Mouse (Mus musculus) heart, adult 8-10 months (tissue): ENCODE measurements around the gene Olfr963. TPM values are rescaled to one million over a fixed set of nuclear protein-coding genes. Genes with fewer than 3 reads are reported as not detected.
"Not testable (repeated sequence)": the region's sequence is repeated elsewhere in the genome, so short reads cannot be mapped to it uniquely, and the experiment has no call there.

Experiments
- DNase-seq: peaks from one replicate; pipeline ENCODE4 v3.0.0; 2022; ENCODE audit warnings: low spot score
- total RNA-seq, 4 experiments: library from RNA; stranded (reverse); gene quantifications; 2 replicates each; pipeline ENCODE4 v1.2.4; 2022

The Olfr963 gene
- not detected for total RNA-seq

DNA sequence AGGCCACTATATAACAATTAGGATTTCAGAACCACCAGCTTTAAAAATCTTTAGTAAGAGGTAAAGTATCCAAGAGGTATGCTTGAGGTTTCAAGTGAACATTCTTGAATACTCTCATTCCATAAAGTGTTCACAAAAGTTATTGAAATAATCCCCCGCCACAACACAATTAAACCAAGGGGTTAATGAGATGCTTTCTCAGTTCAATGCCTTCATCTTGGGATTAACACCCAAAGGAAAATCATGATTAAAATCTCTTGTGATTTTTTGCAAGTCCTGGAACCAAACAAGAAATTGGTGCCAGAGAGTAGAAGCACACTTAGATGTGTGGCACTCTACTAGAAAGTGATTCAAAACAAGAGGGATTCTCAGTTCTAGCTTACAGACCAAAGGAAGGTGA is at the start of gene Olfr963:
Gene Olfr963 (plus strand): TSS at position 301 of the 400 bp plus-strand sequence.
- no peak for DNase-seq

DNA sequence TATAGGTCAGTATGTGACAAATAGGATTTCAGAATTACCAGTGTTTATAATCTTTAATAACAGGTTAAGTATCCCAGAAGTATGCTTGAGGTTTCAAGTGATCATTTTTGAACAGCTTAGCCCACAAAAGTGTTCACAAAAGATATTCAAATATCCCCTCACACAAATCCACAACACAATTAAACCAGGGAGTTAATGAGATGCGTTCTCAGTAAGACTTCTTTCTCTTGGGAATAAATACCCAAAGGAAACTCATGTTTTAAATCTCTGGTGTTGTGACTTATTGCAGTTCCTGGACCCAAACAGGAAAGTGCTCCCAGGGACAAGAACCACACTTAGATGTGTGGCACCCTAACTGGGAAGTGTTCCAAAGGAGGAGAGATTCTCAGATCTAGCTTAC is 45.9 kb upstream of the Olfr963 start, which contains the start of gene Olfr960:
Gene Olfr960 (plus strand): TSS at position 301 of the 400 bp plus-strand sequence.
- DNase-seq: no peak

DNA sequence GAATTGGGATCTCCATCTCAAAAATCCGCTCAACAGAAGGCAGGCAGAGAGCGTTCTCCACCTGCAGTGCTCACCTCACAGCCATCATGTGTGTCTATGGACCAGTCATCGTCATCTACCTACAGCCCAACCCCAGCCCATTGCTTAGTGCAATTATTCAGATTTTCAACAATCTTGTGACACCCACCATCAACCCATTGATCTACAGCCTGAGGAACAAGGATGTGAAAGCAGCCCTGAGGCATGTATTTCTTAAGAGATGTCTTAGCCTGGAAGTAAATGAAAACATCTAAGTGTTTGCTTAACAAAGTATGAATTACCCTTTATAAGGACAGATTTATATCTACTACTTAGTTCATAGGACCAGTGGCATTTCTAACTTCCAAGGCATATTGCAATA is 43.2 kb upstream of the Olfr963 start:
- DNase-seq: no peak

DNA sequence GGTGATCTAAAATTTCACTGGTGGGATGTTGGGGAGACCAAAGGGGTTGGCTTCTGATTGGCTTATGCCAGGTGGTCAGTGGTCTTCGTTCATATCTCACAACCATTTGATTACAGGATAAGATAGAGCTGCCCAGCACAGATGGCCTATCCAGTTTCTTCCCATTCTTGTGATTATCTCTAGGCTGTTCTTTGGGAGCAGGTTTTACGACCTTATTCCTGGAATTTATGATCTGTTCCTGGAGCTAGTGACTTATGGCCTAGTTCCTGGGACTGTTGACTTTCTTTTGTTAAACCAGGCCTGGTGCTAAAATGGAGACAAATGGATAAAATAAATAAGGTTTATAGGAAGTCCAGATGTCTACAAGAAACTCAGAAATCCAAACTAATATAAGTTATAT is 42.3 kb upstream of the Olfr963 start:
- no peak for DNase-seq

DNA sequence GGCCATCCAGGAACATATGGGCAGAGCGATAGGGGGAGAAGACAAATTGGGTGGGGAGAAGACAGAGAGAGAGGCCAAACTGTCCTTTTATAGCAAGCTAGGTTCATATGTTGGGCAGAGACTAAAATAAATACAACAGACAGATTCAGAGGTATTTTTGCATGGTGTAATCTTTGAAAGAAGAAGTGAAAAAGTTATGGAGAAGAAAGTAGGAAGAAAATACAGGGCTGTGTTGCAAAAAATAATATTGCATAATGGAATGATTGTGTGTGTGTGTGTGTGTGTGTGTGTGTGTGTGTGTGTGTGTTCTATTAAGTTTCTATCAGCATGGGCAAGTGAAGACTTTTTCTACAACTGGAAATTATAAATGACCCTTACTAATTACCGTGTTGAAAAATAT is 37.9 kb upstream of the Olfr963 start:
- DNase-seq: no peak

DNA sequence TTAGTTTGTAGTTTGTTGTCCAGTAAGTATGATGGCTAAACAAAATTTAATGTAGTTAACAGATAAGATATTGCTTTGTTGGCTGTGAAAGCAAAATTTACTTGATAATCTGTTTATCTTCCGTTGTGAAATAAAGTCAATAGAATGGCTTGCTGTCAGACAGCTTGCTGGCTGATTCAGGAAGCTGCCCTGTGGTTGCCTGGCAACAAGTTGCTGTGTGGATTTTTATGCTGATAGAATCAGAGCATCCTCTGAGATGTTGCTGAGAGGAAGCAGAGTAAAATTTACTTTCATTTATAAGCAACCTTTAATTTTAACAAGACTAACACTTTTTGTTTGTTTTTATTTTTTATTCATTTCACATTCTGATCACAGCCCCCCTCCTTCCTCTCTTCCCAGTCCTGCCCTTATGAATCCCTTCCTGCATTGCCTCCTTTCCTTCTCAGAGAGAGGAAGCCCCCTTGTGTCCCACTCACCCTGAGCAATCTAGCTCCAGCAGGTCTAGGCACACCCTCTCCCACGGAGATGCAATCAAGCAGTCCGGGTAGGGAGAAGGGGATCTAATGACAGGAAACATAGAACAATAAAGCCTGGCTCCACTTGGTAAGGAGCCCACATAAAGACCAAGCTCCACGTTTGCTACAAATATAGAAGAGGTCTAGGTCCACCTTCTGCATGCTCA is 33.0 kb upstream of the Olfr963 start:
- DNase-seq: no peak

- no peak for DNase-seq
Observed at GRCm38 (mm10) chr9:39644785-39645184, 22.2 kb upstream of the Olfr963 start, which contains the start of gene Olfr961. Gene Olfr961, plus strand, starts transcription at chr9:39645085.

GRCm38 (mm10) chr9:39647382-39647781 is 19.6 kb upstream of the Olfr963 start:
- DNase-seq: no peak

- DNase-seq: no peak
Observed at GRCm38 (mm10) chr9:39654756-39655396, 12.1 kb upstream of the Olfr963 start.

GRCm38 (mm10) chr9:39669723-39670122 is 2.7 kb downstream of the Olfr963 start:
- no peak for DNase-seq

DNA sequence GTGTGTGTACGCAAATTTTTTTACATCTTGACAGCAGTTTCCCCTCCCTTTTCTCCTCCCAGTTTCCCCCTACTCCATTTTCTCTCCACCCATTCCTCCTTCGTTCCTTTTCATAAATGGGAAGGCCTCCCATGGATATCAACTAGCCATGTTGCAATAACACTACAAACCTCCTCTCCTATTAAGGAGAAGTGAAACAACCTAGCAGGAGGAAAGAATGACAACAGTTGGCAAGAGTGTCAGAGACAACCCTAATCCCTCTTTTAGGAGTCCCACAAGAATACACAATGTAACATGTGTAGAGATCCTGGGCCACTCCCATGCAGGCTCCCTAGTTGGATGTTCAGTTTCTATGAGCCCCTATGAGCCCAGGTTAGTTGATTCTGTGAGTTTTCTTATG is 7.8 kb downstream of the Olfr963 start:
- no peak for DNase-seq

- DNase-seq: no peak
Observed at GRCm38 (mm10) chr9:39678557-39678956, 11.6 kb downstream of the Olfr963 start.

DNA sequence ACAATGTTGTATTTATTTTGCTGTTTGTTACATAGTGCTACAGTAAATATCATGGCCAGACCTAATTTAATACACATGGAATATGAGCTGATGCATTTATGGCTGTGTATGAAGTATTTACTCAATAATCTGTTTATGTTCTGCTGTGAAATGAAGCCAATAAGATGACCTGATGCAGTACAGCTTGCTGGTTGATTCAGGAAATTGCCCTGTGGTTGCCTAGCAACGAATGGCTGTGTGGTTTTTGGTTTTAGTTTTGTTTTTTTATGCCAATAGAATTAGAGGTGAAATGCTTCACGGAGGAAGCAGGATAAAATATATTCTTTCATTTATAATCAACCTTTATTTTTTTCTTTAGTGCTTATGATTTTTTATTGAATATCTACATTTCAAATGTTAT is 12.3 kb downstream of the Olfr963 start:
- DNase-seq: no peak

DNA sequence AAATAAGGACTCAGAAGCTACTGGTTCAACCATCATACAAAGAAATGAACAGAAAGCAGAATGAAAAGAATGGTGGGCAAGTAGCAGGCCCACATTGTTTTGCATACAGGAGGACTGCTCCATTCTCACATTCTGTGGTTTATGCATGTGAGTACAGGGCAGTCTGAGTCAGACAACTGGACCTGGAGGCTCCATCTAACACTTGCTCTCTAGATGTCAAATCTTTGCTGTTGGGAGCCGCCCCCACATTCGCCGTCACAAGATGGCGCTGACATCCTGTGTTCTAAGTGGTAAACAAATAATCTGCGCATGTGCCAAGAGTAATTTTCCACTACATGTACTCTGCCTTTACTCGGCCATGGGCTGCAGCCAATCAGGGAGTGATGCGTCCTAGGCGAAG is 34.1 kb downstream of the Olfr963 start:
- not testable (repeated sequence) for DNase-seq

DNA sequence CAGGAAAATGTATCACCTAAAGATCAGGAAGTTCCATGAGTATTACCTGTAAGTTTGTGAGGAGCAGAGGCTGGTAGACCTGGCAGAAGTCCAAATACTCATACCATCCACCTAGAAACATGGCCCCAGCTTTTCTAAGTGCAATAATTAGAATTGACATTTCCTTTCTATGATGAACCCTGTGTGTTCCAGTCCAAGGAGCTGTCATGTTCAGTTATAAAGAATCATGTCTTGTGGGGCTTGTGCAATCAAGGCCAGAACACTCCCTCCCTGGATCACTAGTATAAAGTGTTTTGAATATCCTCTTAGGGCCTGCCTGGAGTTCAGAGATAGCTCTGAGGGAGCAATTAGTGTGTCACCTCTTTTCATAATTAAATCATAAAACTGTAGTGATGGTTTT is 40.0 kb downstream of the Olfr963 start, which contains the start of gene Olfr149:
Gene Olfr149 (minus strand): TSS at position 101 of the 400 bp plus-strand sequence.
- no peak for DNase-seq

GRCm38 (mm10) chr9:39708958-39709357 is 42.0 kb downstream of the Olfr963 start:
- peak; percentile 19 for DNase-seq

DNA sequence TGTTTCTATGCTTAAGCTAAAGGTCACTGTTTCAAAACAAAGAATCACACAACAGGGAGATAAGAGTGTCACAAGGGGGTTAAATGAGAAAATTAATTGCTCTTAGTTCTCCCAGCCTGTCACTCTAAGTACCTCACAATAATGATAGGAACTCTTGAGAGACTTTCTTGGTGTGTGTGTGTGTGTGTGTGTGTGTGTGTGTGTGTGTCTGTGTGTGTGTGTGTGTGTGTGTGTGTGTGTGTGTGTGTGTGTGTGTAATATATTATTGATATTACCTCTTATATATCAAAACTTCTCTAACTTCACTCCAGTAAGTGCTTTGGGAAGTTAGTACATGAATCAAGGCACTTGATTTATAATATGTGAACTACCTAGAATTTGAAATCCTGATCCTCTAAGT is 44.0 kb downstream of the Olfr963 start, which contains the start of gene Olfr965:
Gene Olfr965 (plus strand): TSS at position 301 of the 400 bp plus-strand sequence.
- DNase-seq: no peak

Other genes with a start within 250 kb of the Olfr963 start
- not detected for gene Olfr952, start 240.1 kb upstream of the Olfr963 start, total RNA-seq
- gene Olfr954, start 210.5 kb upstream of the Olfr963 start, total RNA-seq: not detected
- not detected for gene Olfr955, start 195.3 kb upstream of the Olfr963 start, total RNA-seq
- gene Olfr44, start 173.2 kb upstream of the Olfr963 start, total RNA-seq: not detected
- gene Olfr957, start 151.4 kb upstream of the Olfr963 start, total RNA-seq: not detected
- not detected for gene Olfr958, start 113.2 kb upstream of the Olfr963 start, total RNA-seq
- not detected for gene Olfr959, start 91.6 kb upstream of the Olfr963 start, total RNA-seq
- under 1 TPM in 2 of 4 experiments, not detected in 2; 0.37 to 0.82 TPM for gene AW551984, start 62.8 kb upstream of the Olfr963 start, total RNA-seq
- gene Olfr148, start 56.5 kb upstream of the Olfr963 start, total RNA-seq: not detected
- not detected for gene Olfr960, start 45.8 kb upstream of the Olfr963 start, total RNA-seq
- gene Olfr961, start 22.1 kb upstream of the Olfr963 start, total RNA-seq: not detected
- not detected for gene Olfr149, start 39.9 kb downstream of the Olfr963 start, total RNA-seq
- not detected for gene Olfr965, start 44.1 kb downstream of the Olfr963 start, total RNA-seq
- not detected for gene Olfr150, start 63.8 kb downstream of the Olfr963 start, total RNA-seq
- gene Olfr967, start 79.0 kb downstream of the Olfr963 start, total RNA-seq: not detected
- gene Olfr968, start 116.0 kb downstream of the Olfr963 start, total RNA-seq: not detected
- not detected for gene Olfr969, start 123.7 kb downstream of the Olfr963 start, total RNA-seq
- gene Olfr970, start 141.7 kb downstream of the Olfr963 start, total RNA-seq: not detected
- not detected for gene Olfr971, start 169.7 kb downstream of the Olfr963 start, total RNA-seq
- not detected for gene Olfr972, start 199.2 kb downstream of the Olfr963 start, total RNA-seq
- not detected for gene Olfr229, start 240.1 kb downstream of the Olfr963 start, total RNA-seq